Mouse (Mus musculus): ENCODE results near the gene Igf1r.

- TF ChIP-seq CTCF (IDR thresholded peaks at IDR 0.05; ENCODE audit: extremely low read depth, insufficient read depth, low read length) (no peak), POLR2A (IDR thresholded peaks at IDR 0.05; ENCODE audit: extremely low read depth, insufficient read depth, low read length) (no peak)
These were observed 59.5 kb downstream of the Igf1r start for GRCm38 (mm10) chr7:68012123-68012474.

Measured in cortical plate, adult 2 months (tissue).